Mouse (Mus musculus) stomach, embryonic 16.5 days (tissue): ENCODE results near the gene 4933411K16Rik. TPM values are rescaled to one million over a fixed set of nuclear protein-coding genes. Genes with fewer than 3 reads are reported as not detected.

ENCODE experiments used
- ATAC-seq: fragments of 200-750 bp; cut with Nextera tagmentation; 2 replicates; pipeline ENCODE4 v1.8.0; 2017; ENCODE audit warnings: moderate number of reproducible peaks, moderate TSS enrichment; ENCODE audit not compliant: insufficient read depth, low FRiP score
- H3K27ac ChIP-seq: fragments of 300-500 bp; sonication (generic); 2 replicates; pipeline ENCODE4 v1.5.1; 2014; ENCODE audit warnings: low read length
- H3K27me3 ChIP-seq: fragments of 300-500 bp; sonication (generic); 2 replicates; pipeline ENCODE4 v1.6.1; 2014; ENCODE audit warnings: low read length, control low read depth, mixed read lengths; ENCODE audit not compliant: control insufficient read depth, insufficient read depth
- H3K36me3 ChIP-seq: fragments of 300-500 bp; sonication (generic); 2 replicates; pipeline ENCODE4 v1.6.1; 2014; ENCODE audit warnings: low read length; ENCODE audit not compliant: control insufficient read depth, insufficient read depth
- H3K4me1 ChIP-seq: fragments of 300-500 bp; sonication (generic); 2 replicates; pipeline ENCODE4 v1.6.1; 2014; ENCODE audit warnings: low read length, control low read depth, mixed read lengths; ENCODE audit not compliant: control insufficient read depth, insufficient read depth
- H3K4me2 ChIP-seq: fragments of 300-500 bp; sonication (generic); 2 replicates; pipeline ENCODE4 v1.6.1; 2014; ENCODE audit warnings: low read depth, low read length, mixed read lengths
- H3K4me3 ChIP-seq: fragments of 300-500 bp; sonication (generic); replicated peaks from 2 replicates; pipeline ENCODE4 v1.5.1; 2014; ENCODE audit warnings: mild to moderate bottlenecking, low read length
- H3K9ac ChIP-seq: fragments of 300-500 bp; sonication (generic); 2 replicates; pipeline ENCODE4 v1.6.1; 2014; ENCODE audit warnings: low read length
- H3K9me3 ChIP-seq: fragments of 300-500 bp; sonication (generic); replicated peaks from 2 replicates; pipeline ENCODE4 v1.6.1; 2016; ENCODE audit warnings: low read length, control low read depth; ENCODE audit not compliant: control insufficient read depth
- WGBS: fragments of 180-500 bp; shearing (Covaris S2); extraction: QIAGEN DNeasy Blood & Tissue Kit; methylation state at CpG from one replicate; pipeline ENCODE4 v1.1.7; 2014; 5-methylcytosine and 5-hydroxymethylcytosine counted together
- polyA plus RNA-seq: library from polyadenylated mRNA; unstranded; fragments of >200 nt; fragmentation: Nextera tagmentation; extraction: Ambion mirVana; gene quantifications from 2 replicates; pipeline ENCODE4 v1.2.1, GENCODE M21; 2015

The 4933411K16Rik gene
- polyA plus RNA-seq, 1 experiment from 2014 or later, result not detected

DNA sequence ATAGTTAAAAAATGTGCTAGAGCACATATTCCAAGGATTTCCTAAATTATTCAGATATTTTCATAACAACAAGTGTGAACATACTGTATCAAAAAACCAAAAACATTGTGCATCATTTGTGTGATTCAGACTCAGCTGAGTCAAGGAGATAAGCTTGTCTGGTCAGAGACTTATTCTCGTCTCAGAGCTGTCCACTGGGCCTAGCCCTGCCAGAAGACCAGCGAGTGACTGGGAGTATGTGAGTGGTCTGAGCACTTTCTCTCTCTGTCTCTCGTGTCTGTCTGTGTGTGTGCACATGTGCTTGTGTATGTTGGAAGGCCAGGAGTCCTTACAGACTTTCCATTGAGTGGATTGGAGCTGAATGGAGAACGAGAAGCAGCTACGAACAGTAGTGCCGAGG, 37.0 kb upstream of the 4933411K16Rik start:
- Histone ChIP-seq H3K9me3 (no peaks in the 10 kb centered on the region), H3K27ac (no peak overlapping the region), H3K9ac (no peak overlapping the region), H3K4me3 (no peak overlapping the region), H3K36me3 (no peaks in the 10 kb centered on the region), H3K27me3 (no peaks in the 10 kb centered on the region), H3K4me1 (peaks cover 25% of the 10 kb centered on the region), H3K4me2 (no peak overlapping the region)
- ATAC-seq, result no peak
- WGBS, result 84% methylated on average over 6 of the region's 6 CpGs

DNA sequence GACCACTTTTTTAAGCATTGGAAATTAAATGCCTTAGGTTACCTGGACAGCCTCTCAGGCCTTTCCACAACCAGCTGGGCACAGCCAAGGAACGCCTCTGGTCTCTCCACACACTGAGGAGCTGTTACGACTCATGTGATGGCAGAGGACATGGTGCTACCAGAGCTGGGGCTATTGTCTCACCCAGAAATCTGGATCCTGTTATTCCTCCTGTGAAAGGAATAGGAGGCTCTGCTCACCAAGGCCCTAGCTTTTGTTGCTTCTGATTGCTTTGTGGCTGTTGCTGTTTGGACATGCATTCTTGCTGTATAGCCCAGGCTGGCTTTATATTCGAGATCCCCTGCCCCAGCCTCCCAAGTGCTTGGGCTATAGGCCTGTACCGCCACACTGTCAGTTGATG, 35.8 kb upstream of the 4933411K16Rik start:
- Histone ChIP-seq H3K9me3 (no peaks in the 10 kb centered on the region), H3K4me1 (peaks cover 25% of the 10 kb centered on the region), H3K4me2 (no peak overlapping the region), H3K27me3 (no peaks in the 10 kb centered on the region), H3K9ac (no peak overlapping the region), H3K4me3 (no peak overlapping the region), H3K27ac (peak overlapping the region; percentile 83), H3K36me3 (no peaks in the 10 kb centered on the region)
- 75% methylated on average over 4 of the region's 4 CpGs for WGBS
- no peak for ATAC-seq

DNA sequence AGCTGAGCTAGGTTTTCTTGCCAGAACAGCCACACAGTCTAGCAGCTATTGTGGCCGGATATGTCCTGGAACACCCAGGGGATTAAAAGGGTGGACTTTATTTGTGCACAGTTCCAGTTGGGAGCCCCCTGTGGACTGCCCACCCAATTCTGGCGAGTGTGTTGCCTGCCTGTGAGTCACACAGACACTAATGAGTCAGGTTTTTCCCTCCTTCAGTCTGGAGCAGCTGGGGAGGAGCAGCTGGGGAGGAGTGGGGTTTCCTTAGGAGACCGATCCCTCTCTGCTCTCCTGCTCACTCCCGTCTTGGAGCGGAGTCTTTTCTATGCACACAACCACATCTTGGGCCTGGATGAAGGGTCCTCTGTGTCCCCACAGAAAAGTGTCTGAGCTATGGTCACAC, 35.2 kb upstream of the 4933411K16Rik start:
- H3K9me3 ChIP-seq, result no peaks in the 10 kb centered on the region
- no peaks in the 10 kb centered on the region for H3K27me3 ChIP-seq
- WGBS, result 51% methylated on average over 5 of the region's 5 CpGs
- peak overlapping the region; percentile 0; the same call in 1 of the 2 replicates for H3K9ac ChIP-seq
- peaks cover 25% of the 10 kb centered on the region for H3K4me1 ChIP-seq
- peak overlapping the region; percentile 83 for H3K27ac ChIP-seq
- no peaks in the 10 kb centered on the region for H3K36me3 ChIP-seq
- no peak overlapping the region for H3K4me2 ChIP-seq
- no peak overlapping the region for H3K4me3 ChIP-seq
- ATAC-seq, result no peak; the same call in 1 of the 2 replicates

DNA sequence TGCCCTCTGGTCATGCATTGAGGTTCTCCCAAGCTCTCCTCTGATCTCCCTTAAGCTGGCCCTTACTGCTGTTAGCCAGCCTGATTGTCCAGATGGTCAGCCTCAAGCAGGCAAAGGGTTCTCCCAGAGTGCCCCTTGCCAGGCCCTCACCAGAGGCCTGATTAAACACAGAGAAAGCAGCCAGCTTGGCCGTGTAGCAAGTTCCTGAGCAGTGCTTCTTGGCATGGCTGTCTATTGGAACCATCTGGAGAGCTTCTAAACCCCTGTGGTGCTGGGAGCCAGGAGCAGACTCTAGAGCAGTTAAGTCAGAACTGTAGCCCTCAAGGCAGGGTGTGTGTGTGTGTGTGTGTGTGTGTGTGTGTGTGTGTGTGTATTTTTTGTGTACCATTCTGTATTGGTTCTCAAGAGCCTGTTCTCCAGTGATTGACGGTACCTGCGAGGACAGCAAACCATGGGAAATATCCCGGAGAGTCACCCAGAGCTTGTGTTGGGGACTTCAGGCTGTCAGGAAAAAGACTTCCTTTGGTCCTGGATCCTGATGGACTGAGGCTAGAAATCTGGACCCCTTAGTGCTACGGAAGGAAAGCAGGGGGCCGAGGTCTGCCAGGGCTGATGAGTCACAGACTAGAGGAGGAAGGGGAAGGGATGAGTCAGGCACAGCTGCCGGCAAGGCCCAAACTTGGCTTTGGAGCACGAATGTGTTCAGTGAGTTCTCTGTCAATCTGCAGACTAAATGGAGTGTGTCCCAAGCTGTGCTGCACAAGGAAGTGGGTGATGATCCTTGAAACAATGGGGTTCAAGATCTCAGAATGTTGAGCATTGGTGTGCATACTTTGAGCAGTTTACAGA, 34.4 kb upstream of the 4933411K16Rik start:
- 47% methylated on average over 8 of the region's 8 CpGs for WGBS
- peak; percentile 63 for ATAC-seq
- Histone ChIP-seq H3K9ac (peak overlapping the region; percentile 0; the same call in 1 of the 2 replicates), H3K36me3 (no peaks in the 10 kb centered on the region), H3K4me2 (no peak overlapping the region), H3K4me1 (peaks cover 25% of the 10 kb centered on the region), H3K27ac (peak overlapping the region; percentile 83), H3K4me3 (no peak overlapping the region), H3K27me3 (no peaks in the 10 kb centered on the region), H3K9me3 (no peaks in the 10 kb centered on the region)

DNA sequence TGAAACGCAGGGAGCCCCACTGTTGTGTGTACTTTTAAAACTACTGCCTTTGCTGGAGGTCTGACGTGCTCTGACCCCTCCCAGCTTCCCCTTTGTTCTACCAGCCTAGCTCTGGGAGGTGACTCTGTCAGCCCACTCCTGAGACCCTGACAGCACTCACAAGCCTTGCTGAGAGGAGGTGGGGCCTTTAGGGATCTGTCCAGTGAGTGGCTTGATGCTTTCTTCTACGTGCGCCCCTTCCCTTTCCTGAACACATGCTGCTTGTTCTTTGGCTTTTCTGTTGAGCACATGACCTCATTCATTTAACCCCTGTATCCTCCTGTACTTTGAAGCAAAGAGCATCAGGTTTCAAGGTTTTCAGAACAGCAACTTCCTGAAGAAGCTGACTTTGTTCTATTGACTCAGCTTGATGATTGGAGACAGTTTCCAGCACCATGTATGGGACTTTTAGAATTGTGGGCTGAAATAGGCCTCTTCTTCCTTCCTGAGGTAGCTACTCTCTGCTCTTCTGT, 33.0 kb upstream of the 4933411K16Rik start:
- H3K36me3 ChIP-seq, result no peaks in the 10 kb centered on the region
- H3K9me3 ChIP-seq, result no peaks in the 10 kb centered on the region
- no peak for ATAC-seq
- WGBS, result 35% methylated on average over 4 of the region's 4 CpGs
- H3K4me3 ChIP-seq, result no peak overlapping the region
- no peak overlapping the region for H3K4me2 ChIP-seq
- H3K9ac ChIP-seq, result no peak overlapping the region
- peak overlapping the region; percentile 83 for H3K27ac ChIP-seq
- H3K4me1 ChIP-seq, result peaks cover 25% of the 10 kb centered on the region
- H3K27me3 ChIP-seq, result no peaks in the 10 kb centered on the region

DNA sequence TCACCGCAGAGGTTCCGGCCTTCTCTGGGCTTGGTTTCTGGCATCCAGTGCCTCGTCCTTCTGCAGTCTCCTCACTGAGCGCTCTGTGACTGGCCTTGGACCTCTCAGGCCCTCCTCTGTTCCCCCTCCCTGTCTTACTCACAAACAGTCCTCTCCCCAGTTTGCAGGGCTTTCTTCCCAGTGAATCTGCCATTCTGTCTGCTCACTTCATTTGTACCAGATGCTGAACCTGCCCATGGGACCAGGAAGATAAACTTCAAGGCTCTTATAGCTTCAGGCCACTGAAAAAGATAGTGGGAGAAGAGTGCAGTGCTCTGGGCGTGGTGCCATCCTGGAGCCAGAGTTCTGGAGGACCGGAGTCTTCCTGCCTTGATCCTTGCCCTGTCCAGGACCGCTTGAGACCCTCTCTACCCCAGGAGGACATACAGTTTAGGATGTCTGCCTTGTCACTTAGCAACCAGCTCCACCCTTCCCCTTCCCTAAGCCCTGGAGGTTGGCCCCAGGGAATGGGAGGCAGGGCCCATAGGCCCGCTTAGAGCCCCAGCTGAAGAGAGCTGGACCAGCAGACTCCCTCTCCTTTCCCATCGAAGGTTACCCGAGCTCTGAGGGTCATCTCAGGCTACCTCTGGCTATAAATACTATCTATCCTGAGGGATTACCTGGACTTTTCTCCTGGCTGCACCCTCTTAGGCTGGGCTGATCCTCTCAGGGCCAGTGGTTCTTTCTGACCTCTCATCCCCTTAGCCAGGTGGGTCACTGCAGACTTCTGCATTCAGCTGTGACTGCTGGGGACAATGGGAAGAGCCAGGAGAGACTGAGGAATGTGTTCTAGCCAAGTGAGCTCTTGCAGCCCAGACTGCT, 30.1 kb upstream of the 4933411K16Rik start:
- no peak for ATAC-seq
- Histone ChIP-seq H3K4me3 (no peak overlapping the region), H3K27ac (peak overlapping the region; percentile 19; the same call in 1 of the 2 replicates)

DNA sequence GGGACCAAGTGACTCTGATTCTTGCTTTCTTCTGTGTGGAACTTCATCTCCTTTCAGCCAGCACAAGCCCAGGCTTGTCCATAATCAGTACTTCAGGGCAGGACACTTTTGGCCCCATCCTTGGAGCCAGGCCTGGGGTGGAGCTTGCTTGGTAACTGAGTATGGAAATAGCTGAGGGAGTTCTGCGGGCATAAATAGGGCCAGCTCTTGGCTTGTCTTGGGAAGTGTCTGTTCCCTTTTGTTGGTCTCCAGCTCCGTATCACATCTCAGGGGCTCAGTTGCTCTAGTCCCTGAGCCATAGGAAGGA, 29.6 kb upstream of the 4933411K16Rik start:
- Histone ChIP-seq H3K4me2 (no peak overlapping the region), H3K36me3 (no peaks in the 10 kb centered on the region), H3K4me1 (peaks cover 15% of the 10 kb centered on the region), H3K27ac (no peak overlapping the region), H3K27me3 (no peaks in the 10 kb centered on the region), H3K9me3 (no peaks in the 10 kb centered on the region), H3K9ac (no peak overlapping the region), H3K4me3 (no peak overlapping the region)
- 84% methylated on average over 2 of the region's 2 CpGs for WGBS
- ATAC-seq, result no peak

More for the DNA sequence above, 30.1 kb upstream of the 4933411K16Rik start:
- Histone ChIP-seq H3K27me3 (no peaks in the 10 kb centered on the region), H3K4me2 (no peak overlapping the region), H3K9ac (no peak overlapping the region), H3K4me1 (peaks cover 21% of the 10 kb centered on the region), H3K36me3 (no peaks in the 10 kb centered on the region), H3K9me3 (no peaks in the 10 kb centered on the region)
- WGBS, result 70% methylated on average over 10 of the region's 10 CpGs

DNA sequence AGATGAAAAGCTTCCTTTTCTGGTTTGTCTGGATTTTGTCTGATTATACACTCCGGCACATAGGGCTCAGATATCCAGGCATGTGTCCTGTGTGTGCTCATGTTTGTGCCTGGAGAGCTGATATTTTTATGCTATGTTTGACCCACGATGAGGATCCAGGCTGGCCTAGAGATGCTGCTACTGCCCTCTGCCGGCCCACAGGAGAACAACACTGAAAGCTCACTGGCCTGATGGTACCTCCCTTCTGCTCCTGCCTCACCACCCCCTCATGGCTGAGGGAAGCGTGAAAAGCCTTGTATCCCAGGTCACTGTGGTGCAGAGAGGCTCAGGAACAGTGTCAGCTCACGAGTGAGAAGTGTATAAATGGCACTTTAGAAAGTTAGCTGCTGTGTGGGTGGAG, 25.9 kb upstream of the 4933411K16Rik start:
- Histone ChIP-seq H3K36me3 (no peaks in the 10 kb centered on the region), H3K9me3 (no peaks in the 10 kb centered on the region), H3K27me3 (no peaks in the 10 kb centered on the region), H3K4me2 (no peak overlapping the region), H3K4me3 (no peak overlapping the region), H3K9ac (no peak overlapping the region), H3K27ac (no peak overlapping the region), H3K4me1 (no peaks in the 10 kb centered on the region)
- peak; percentile 57; the same call in 1 of the 2 replicates for ATAC-seq
- 3% methylated on average over 5 of the region's 5 CpGs for WGBS

DNA sequence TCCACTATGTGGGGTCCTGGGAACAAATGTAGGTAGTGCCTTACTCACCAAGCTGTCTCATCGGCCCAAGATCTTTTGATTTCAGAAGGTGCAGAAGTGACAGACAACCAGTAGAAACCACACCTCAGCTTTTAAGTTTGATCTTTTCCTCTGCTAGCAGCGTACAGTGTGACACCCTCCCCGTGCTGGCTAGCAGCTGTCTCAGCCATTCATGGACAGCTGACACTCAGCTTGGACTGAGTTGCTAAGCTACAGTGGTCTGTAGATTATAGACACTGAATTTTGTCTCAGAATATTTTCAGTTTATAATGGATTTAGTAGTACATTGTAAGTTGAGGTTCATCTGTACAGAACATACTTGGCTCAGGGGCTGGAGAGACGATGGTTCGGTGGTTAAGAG, 20.9 kb upstream of the 4933411K16Rik start:
- H3K9me3 ChIP-seq, result no peaks in the 10 kb centered on the region
- WGBS, result 83% methylated on average over 5 of the region's 5 CpGs
- no peak overlapping the region for H3K4me2 ChIP-seq
- no peak overlapping the region for H3K27ac ChIP-seq
- H3K9ac ChIP-seq, result no peak overlapping the region
- H3K4me3 ChIP-seq, result no peak overlapping the region
- ATAC-seq, result no peak
- H3K27me3 ChIP-seq, result no peaks in the 10 kb centered on the region
- H3K36me3 ChIP-seq, result 0 out of 2 replicates have a peak, but pooled peaks cover 7% of the 10 kb centered on the region
- peaks cover 16% of the 10 kb centered on the region; the same call in 1 of the 2 replicates for H3K4me1 ChIP-seq
